Mouse (Mus musculus): Measurements from ENCODE around the gene Blm.

Gene Blm

DNA sequence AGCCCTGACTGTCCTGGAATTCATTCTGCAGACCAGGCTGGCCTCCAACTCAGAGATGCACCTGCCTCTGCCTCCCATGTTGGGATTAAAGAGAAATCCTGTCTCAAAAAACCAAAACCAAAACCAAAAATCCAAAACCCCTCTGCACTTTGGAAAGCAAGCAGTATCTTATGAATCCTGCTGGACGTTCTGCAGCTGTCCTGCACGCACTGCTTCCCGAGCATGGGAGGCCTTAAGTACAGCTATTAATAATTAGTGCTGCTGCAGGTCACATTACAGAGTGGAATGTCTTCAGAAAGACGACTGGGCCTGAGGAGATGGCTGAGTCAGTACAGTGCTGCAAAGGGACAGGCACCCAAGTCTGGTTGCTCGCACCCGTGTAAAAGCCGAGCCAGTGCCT is 73.0 kb downstream of the Blm start:
- DNase-seq (ENCODE audit: low spot score in 2 of 2): no peak

DNA sequence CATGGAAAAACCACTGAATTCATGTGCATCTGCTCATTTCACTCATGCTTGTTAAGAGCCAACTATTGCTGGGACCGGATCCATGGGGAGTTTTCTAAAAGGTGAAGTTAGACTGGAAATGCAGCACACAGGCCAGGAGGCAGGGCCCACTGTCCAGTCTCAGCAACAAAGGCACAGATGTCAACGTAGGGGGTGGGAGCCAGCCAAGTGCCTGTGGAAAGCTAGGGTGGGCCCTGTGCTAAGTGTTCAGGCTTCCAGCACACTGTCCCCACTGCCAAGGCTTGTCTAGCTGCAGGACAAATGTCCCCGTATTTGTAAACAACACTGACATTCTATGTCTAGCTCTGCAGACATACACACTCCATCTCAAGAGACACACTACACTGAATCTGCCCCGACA is 74.0 kb downstream of the Blm start:
- DNase-seq (ENCODE audit: low spot score in 2 of 2): no peak

GRCm38 (mm10) chr7:80460199-80460598 is 74.7 kb downstream of the Blm start:
- no peak for DNase-seq (ENCODE audit: low spot score in 2 of 2)

DNA sequence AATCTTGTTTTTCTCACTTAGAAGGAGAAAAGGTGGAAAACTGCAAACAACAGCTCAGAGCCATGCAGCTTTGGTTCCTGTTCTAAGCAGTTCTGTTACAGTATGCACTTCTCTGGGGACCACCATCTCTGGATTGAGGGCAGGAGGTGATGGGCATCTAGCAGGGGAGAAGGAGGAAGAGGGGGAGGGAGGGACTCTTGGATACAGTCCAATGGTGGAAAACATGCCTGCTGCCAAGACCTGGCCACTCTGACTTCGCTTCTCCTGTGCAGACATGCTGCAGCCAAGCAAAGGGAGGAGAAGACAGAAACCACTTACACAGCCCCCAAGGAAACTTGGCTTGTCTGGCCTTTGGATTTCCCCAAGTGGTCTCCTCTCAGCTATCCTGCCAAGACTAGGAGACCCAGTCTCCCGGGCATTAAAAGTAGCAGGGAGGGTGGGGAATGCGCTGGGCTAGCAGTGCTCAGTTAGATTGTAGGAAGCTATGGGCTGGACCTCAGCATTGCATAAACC is 77.0 kb downstream of the Blm start:
- DNase-seq (ENCODE audit: low spot score in 2 of 2): no peak

DNA sequence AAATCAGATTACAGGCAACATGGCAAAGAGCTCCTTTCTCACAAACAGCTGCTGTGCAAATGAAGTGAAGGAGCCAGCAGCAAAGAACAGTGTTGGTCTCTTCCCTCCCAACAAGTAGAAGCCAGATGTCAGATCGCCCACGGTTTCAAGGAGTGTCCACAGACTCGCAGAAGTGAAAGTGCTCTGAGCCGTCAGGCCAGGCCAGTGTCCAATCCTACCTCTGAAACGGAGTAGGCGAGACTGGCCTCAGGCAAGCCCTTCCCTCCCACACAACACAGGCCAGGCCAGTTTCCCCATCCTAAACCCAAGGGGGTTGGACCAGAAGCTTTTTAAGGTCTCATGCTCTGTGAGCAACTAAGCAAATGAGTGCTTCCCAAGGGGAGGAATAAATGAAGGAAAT is 77.7 kb downstream of the Blm start:
- no peak for DNase-seq (ENCODE audit: low spot score in 2 of 2)

- no peak for DNase-seq (ENCODE audit: low spot score in 2 of 2)
These were observed 78.6 kb downstream of the Blm start for GRCm38 (mm10) chr7:80456327-80456726.

- no peak for DNase-seq (ENCODE audit: low spot score in 2 of 2)
These were observed 79.3 kb downstream of the Blm start for GRCm38 (mm10) chr7:80455505-80456160.

DNA sequence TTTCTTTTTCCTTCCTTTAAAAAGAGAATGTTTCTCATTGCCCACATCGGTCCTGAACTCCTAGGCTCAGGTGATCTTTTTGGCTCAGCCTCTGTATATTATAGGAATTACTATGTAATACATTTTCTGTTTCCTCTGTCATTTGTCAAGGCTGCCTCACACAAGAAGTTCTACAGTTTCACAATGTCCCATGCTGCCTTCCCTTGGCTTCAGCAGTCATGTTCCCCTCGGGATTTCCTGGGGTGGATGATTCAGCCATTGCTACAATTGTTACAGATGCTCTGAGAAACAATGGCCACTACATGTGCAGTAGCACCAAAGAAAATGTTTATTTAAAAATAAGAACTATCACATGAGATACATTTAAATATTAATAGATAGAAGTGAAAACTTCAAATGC is 80.1 kb downstream of the Blm start:
- no peak for DNase-seq (ENCODE audit: low spot score in 2 of 2)

- DNase-seq (ENCODE audit: low spot score in 2 of 2): no peak
These were observed 80.9 kb downstream of the Blm start for GRCm38 (mm10) chr7:80453997-80454396.

- DNase-seq (ENCODE audit: low spot score in 2 of 2): no peak
These were observed 81.8 kb downstream of the Blm start for GRCm38 (mm10) chr7:80453121-80453520.

- no peak for DNase-seq (ENCODE audit: low spot score in 2 of 2)
These were observed 82.7 kb downstream of the Blm start for GRCm38 (mm10) chr7:80452241-80452640.

- DNase-seq (ENCODE audit: low spot score in 2 of 2): no peak
These were observed 83.2 kb downstream of the Blm start for GRCm38 (mm10) chr7:80451550-80452232.

DNA sequence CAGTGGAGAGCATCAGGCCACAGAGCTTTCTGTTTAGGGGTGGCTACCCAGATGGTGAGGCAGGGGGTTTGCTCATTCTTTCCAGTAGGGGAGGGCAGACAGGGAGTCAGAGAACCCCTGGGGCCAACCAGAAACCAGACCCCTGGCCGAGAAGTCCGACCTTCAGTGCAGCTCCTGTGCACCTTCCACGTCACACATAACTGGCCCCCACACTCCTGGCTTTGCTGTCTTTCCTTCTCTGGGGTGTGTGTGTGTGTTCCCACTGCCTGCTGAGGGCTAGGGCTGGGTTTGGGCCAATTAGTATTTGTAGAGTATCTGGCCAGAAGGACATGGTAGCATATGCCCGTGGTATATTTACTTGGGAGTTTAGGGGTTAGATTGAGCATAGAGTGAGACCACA is 84.6 kb downstream of the Blm start:
- DNase-seq (ENCODE audit: low spot score in 2 of 2): no peak

DNA sequence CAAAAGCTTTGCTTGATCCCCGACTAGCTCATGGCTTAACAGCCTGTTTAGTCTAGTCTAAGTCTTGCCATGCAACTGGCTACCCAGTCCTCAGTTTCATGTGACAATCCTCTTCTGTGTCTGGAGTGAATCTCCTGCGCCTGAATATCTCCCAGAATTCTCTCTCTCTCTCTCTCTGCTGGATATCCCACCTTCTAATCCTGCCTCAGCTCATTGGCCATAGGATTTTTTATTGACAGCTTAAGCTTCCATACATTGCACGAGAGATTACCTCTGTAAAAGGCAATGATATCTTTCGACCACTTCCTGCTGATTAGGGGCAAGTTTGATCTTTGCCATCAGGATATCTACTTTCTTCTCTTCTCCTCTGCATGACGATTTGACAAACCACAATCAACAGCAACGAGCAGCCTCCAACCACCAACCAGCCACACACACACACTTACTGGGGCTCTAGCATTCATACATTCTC is 85.3 kb downstream of the Blm start:
- no peak for DNase-seq (ENCODE audit: low spot score in 2 of 2)

GRCm38 (mm10) chr7:80447336-80447735 is 87.6 kb downstream of the Blm start:
- DNase-seq (ENCODE audit: low spot score in 2 of 2): no peak

DNA sequence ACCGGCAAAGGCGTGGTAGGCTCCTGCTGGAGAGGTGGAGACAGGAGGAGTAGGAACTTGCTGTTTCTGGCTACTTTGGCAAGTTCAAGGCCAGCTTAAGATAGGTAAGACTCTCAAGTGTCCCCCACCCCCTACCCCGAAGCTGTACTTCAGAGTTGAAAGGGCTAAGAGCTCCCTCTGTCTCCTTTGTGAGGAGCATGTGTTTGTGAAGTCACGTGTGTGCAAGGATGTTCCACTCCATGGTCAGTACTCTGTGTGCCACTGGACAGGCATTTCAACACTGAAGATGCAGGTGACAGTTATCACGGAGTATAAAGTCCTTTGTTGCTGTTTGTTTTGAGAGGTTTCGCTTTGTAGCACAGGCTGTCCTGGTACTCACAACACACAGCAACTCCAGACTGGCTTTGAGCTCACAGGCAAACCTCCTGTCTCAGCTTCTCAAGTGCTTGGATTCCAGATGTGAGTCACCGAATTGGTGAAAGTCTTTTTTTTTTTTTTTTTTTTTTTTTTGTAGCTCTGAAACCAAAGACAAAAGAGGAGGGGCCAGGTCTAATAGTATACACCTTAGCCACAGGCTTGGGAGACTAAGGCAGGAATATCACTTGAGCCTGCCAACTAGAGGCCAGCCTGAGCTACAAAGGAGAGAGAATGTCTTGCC is 88.6 kb downstream of the Blm start:
- no peak for DNase-seq (ENCODE audit: low spot score in 2 of 2)

DNA sequence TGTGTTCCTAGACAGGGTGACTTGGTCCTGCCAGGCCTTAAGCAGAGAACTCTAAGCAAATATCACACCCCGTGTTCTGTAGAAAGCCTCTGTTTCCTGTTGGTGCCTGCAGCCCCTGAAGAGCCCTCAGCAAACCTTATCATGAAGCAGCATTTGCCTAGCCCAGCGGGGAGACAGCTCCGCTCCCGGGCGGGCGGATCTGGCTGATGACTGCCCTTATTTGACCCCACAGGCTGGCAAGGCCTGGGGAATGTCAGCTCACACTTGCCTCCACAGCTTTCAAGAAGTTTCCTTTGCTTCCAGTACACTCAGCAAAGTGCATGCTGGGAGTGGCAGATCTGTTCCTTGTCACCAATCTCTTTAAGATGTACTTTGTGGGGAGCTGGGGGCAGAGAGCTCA is 89.4 kb downstream of the Blm start:
- no peak for DNase-seq (ENCODE audit: low spot score in 2 of 2)

DNA sequence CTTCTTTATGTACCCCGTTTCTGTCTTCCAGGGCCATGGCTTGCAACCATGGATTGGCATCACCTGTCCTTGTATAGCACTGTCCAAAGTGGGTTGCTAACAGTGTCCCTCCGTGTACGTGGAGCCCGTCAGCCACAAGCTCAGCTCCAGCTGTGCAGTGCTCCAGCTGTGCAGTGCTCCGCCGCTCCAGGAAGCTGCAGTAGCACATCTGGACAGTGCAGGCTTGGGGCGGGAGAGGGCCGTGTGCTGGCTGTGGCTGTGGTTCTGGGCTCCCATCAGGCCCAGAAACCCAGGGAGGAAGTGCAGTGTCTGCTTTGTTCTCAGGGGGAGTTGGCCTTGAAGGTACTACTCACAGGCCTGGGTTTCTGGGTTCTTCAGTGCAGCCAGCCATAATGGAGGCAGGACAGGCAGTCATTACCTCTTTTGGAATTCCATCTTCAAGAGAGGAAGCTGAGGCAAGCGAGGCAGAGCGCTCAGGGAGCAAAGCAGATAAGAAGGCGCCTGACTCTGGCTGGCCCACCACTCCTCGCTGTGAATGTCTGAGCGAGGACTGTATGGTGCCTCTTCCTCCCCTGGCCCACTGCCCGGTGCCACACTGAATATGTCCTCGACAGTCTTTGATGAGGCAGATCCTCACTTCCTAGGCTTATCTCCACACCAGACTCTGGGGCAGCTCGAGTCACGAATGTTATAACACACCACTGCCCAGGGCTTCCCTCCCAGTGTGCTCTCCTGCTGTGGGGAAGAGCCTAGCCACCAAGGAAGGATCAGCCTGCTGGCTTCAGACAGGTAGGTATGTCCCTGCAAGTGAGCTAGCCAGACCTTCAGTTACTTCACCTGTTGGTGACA is 90.3 kb downstream of the Blm start:
- no peak for DNase-seq (ENCODE audit: low spot score in 2 of 2)

GRCm38 (mm10) chr7:80443124-80443523 is 91.8 kb downstream of the Blm start:
- DNase-seq (ENCODE audit: low spot score in 2 of 2): no peak

DNA sequence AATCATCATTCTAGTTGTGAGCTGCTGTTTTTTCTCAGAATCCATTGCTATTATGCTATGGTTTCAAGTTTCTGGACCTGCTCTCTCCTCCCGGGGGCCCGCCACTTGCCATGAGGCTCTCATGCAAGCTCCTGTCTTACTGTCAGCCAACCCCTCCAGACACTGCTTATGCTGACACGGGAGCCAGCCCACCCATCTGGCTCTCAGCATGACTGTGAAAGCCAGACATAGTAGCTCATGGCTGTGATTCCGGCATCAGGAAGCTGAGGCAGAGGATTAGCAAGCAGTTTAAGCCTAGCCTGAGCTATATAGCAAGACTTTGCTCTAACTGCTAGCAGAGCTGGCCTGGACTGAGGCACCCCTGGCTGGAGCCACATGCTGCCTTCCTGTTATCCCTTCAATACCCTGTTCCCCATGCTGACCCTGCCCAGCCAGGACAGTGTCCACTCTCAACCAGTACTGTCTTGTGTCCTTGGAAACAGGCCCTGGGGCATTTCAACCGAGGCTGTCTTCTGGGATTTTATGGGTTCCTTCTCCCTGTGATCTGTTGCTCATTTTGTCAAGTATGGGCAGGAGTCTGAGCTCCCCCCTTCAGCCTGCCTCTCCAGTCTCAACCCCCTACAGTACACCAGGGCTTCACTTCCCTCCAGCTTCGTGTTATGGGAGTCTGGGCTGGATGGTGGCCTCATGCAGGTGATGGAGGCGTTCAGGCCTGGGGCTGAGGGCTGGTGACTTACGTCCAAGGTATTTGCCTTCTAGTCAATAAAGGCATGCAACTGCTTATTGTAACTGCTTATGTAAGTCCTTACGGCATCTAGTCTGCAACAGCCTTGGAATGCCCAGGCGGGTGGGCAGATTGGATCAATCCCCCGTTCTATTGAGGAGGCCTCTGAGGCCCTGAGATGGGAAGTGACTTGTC is 92.7 kb downstream of the Blm start:
- no peak for DNase-seq (ENCODE audit: low spot score in 2 of 2)

- no peak for DNase-seq (ENCODE audit: low spot score in 2 of 2)
These were observed 94.2 kb downstream of the Blm start for GRCm38 (mm10) chr7:80440685-80441084.

Measured in right cerebral cortex, adult 2 months (tissue).